Mouse (Mus musculus): ENCODE measurements around the gene Ubn2.

DNA sequence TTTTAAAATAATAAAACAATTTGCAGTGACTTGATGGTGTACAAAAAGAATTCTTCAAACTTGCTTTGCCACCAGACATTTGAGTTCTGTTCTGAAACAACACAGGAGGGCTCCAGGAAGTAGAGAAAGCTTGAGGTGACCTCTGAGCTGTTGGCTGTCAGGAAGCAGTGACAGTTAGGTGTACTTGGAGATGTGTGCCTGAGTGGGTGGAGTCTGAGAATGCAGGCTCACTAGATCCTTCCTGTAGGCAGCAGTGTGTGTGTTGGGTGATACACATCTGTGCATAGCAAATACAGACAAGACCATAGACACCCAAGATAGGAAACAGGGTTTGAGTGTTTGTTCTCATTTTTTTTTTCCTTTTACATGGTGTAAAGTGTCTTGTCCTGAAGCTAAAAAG lies 79.1 kb downstream of the Ubn2 start:
- no peak for TF ChIP-seq CTCF (IDR thresholded peaks at IDR 0.05; ENCODE audit: control insufficient read depth, insufficient read depth, low read length)
- TF ChIP-seq POLR2A (IDR thresholded peaks at IDR 0.05; ENCODE audit: borderline replicate concordance, control insufficient read depth, low read depth, low read length) = no peak

All from bone marrow, adult 2 months (tissue).